Mouse (Mus musculus) CH12.LX (cell line): Measurements from ENCODE around the gene Iqcf5.

Source experiments
- CTCF ChIP-seq, 2 experiments: IDR thresholded peaks in 1 of 2; conservative IDR thresholded peaks in 1 of 2; 2 replicates each; pipeline ENCODE4 v1.5.1; 2011 to 2012; ENCODE audit warnings: low read depth in 2 of 2, low read length in 2 of 2, improper control_type of control experiment in 1 of 2, inconsistent platforms in 1 of 2, mild to moderate bottlenecking in 1 of 2, moderate library complexity in 1 of 2
- EP300 ChIP-seq: IDR thresholded peaks from 2 replicates; pipeline ENCODE4 v1.6.1; 2011; ENCODE audit warnings: low read length, improper control_type of control experiment
- MAX ChIP-seq: IDR thresholded peaks from 2 replicates; pipeline ENCODE4 v1.6.1; 2011; ENCODE audit warnings: low read length, improper control_type of control experiment
- MAZ ChIP-seq: IDR thresholded peaks from 2 replicates; pipeline ENCODE4 v1.6.1; 2012; ENCODE audit warnings: low read depth, mild to moderate bottlenecking, inconsistent platforms, low read length, improper control_type of control experiment, moderate library complexity
- NRF1 ChIP-seq: IDR thresholded peaks from 2 replicates; pipeline ENCODE4 v1.6.1; 2014; ENCODE audit warnings: low read depth, mild to moderate bottlenecking, inconsistent platforms, low read length, improper control_type of control experiment, moderate library complexity
- POLR2A ChIP-seq: IDR thresholded peaks from 2 replicates; pipeline ENCODE4 v1.6.1; 2011; ENCODE audit warnings: low read depth, mild to moderate bottlenecking, improper control_type of control experiment, low read length
- ZNF384 ChIP-seq: IDR thresholded peaks from 2 replicates; pipeline ENCODE4 v1.6.1; 2012; ENCODE audit warnings: low read depth, low read length, improper control_type of control experiment, inconsistent platforms

DNA sequence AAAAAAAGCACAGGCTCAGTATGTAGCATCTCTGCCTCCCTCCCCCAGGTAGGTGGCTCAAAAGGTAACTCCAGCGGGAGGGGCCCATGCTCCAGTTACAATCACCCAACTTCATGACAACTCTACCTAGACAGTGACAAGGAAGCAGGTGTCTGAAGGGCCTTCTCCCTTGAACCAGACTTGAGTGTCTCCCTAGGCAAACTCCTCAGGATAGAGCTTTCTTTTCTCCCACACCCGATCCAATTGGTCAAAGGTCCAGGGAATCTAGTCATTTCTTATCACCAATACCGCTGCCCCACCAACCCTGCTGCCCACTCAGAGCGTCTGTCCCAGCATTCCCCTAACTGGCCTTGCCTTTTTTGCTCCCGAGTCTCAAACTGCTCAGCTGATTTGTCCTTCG is 47.7 kb upstream of the Iqcf5 start:
- TF ChIP-seq POLR2A (no peak), MAX (no peak), MAZ (no peak), CTCF (conservative IDR thresholded peaks at IDR 0.05 in 1 of 2, IDR thresholded peaks at IDR 0.05 in 1 of 2; ENCODE audit: low read depth in 2 of 2, low read length in 2 of 2) (no peak), NRF1 (no peak), ZNF384 (no peak), EP300 (no peak)
